Mouse (Mus musculus) ES-CJ7 (cell line): ENCODE data around the gene Olfr259.

ENCODE experiments used
- DNase-seq: peaks from one replicate; pipeline ENCODE4 v3.0.0; 2011; ENCODE audit warnings: low read depth, low spot score

Olfr259 gene

DNA sequence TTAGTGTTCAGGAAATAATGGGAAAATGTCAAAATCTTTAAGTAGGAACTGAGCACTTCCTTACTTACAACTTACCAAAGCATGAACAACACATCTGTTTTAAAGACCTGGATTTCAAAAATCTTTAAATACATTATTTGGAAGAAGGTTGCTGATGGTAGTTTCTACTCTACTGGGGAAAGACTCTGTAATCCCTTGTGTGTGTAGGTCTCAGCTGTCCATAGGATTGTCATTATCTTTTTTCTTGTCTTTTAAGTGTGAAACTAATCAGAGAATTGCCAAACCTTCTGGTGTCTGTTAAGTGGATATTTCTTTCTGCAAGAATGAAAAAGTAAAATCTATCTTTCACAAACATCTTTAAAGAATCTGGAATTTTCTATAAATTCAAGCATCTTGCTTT, at the start of gene Olfr259:
TSS of gene Olfr259 (minus strand) at position 101 of the 400 bp plus-strand sequence.
- DNase-seq = no peak

DNA sequence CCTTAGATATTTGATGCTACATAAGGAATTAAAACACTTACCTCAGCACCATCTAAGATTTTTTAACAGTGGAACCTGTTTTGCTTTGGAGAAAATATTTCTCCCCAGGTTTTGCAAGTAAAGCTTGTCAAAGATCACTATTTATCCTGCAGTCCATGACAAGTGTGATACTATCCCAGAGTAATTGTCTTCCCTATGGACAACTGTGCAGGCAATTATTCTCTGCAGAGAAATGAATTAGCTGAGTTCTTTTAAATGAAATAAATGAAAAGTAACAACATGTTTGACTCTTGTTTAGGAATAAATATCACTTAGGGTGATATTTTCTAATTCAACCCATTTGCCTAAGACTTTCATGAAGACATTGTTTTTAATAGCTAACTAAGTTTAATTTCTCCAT, 38.2 kb upstream of the Olfr259 start, which contains the start of gene Olfr1111:
TSS of gene Olfr1111 (minus strand) at position 101 of the 400 bp plus-strand sequence.
- no peak for DNase-seq

DNA sequence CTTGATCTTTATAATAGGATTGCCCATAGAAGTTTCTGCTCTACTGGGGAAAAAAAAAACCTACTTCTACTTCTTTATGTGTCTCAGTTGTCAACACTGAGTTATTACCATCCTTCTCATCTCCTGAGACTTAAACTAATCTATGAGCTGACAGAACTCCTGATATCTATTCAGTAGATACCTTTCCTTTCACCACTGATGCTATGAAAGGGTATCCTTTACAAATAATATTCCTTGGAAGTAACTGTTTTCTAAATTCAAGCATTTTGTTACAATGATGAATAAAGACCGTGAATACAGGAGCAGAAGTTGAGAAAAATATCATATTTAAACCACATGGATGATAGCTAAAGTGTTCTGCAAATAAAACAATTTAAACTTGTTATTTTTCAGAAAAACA, 25.8 kb upstream of the Olfr259 start, which contains the start of gene Olfr1110:
TSS of gene Olfr1110 (minus strand) at position 101 of the 400 bp plus-strand sequence.
- DNase-seq = no peak

DNA sequence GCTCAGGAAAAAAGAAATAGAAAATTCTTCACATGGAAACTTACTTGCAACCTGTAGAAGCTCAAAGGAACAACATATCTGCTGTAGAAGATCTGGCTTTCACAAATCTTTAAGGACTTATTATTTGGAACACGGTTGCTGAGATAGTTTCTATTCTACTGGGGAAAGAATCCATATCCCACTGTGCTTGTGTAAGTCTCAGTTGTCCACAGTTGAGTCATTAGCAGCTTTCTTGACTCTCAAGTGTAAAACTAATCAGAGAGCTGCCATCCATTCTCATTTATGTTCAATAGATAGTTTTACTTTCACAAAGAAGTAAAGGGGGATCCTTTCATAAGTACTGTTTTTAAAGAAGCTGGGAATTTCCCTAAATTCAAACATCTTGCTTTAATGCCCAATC, 18.5 kb downstream of the Olfr259 start, which contains the start of gene Olfr1109:
TSS of gene Olfr1109 (minus strand) at position 101 of the 400 bp plus-strand sequence.
- no peak for DNase-seq

DNA sequence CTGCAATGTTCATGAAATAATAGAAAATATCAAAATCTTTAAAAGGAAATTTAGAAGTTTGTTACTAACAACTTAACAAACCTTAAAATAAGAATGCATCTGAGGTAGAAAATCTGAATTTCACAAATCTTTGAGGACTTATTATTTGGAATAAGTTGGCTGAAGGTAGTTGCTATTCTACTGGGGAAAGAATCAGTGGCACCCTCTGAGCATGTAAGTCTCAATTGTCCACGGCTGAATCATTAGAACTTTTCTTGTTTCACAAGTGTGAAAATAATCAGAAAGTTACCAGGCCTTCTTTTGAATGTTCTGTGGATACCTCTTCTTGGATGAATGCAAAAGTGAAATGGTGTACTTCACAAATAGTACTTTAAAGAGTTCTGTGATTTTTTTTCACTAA, 38.6 kb downstream of the Olfr259 start, which contains the start of gene Olfr1107:
TSS of gene Olfr1107 (minus strand) at position 101 of the 400 bp plus-strand sequence.
- no peak for DNase-seq
